Mouse (Mus musculus) erythroblast, embryonic 14.5 days (primary cell): ENCODE measurements around the gene Rinl. TPM values are rescaled to one million over a fixed set of nuclear protein-coding genes. Genes with fewer than 3 reads are reported as not detected.

Experiments
- H3K27me3 ChIP-seq: 2 replicates; pipeline ENCODE4 v1.6.1; 2012; ENCODE audit warnings: inconsistent platforms; ENCODE audit not compliant: control insufficient read depth
- H3K36me3 ChIP-seq: 2 replicates; pipeline ENCODE4 v1.6.1; 2012; ENCODE audit warnings: mild to moderate bottlenecking, inconsistent platforms; ENCODE audit not compliant: control insufficient read depth
- H3K4me1 ChIP-seq: 2 replicates; pipeline ENCODE4 v1.6.1; 2012; ENCODE audit warnings: inconsistent platforms; ENCODE audit not compliant: control insufficient read depth
- H3K4me3 ChIP-seq: replicated peaks from 2 replicates; pipeline ENCODE3; 2012; ENCODE audit warnings: moderate library complexity, mild to moderate bottlenecking, inconsistent platforms
- H3K9me3 ChIP-seq: 2 replicates; pipeline ENCODE4 v1.6.1; 2012; ENCODE audit warnings: low read length, inconsistent platforms, mixed read lengths; ENCODE audit not compliant: control insufficient read depth
- GATA1 ChIP-seq: IDR thresholded peaks from 2 replicates; pipeline ENCODE4 v1.6.1; 2012; ENCODE audit warnings: low read length, inconsistent platforms, mixed read lengths
- TAL1 ChIP-seq: IDR thresholded peaks from 3 replicates; pipeline ENCODE4 v1.6.1; 2012; ENCODE audit warnings: low read length, inconsistent platforms, mixed read lengths
- polyA plus RNA-seq: library from polyadenylated mRNA; stranded (reverse); fragments of >175 nt; gene quantifications from 2 replicates; pipeline ENCODE4 v1.2.3, GENCODE M21; 2012

Rinl gene
- polyA plus RNA-seq, 1 experiment: 0.49 TPM

DNA sequence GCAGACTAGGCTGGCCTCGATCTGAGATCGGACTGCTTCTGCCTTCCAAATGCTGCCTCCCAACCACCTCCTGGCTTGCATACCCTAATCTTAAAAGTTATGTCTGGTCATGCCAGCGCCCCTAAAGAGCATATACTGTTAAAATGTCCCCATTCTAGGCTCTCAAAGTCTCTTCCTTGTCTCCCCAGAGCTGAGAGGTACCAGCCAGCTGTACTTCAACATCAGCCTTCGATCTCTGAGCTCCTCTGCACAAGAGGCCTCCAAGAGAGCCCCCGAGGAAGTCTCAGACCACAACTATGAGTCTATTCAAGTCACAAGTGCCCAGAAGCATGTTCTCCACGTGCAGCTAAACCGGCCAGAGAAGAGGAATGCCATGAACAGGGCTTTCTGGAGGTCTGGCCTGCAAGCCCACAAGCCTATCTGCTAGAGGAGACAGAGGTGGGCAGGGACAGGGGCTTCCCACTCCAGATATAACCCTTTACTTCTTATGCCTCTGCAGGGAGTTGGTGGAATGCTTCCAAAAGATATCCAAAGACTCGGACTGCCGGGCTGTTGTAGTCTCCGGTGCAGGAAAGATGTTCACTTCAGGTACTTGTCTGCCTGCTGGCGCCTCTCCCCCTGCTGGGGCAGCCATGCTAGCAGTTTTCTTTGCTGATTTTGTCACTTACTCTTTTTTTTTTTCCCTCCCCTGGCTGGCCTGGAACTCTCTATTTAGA is 37.1 kb downstream of the Rinl start:
- Histone ChIP-seq H3K4me3 (peak overlapping the region; percentile 72), H3K27me3 (no peaks in the 10 kb centered on the region), H3K4me1 (peaks cover 38% of the 10 kb centered on the region), H3K9me3 (no peaks in the 10 kb centered on the region), H3K36me3 (peaks cover 49% of the 10 kb centered on the region)
- TF ChIP-seq GATA1 (no peak), TAL1 (no peak)

DNA sequence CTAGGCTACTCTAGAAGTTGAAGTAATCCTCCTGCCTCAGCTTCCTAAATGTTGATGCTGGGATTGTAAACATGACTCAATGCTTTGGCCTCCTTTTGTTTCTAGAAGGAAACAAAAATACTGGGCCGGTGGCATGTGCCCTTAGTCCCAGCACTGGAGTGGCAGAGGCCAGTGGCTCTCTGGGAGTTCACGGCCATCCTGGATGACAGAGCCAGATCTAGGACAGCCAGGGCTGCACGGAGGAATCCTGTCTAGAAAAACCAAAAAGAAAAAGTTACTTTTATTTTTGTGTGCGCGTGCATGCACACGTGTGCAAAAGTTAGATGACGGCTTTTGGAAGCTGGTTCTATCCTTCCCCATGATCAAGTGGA is 37.6 kb downstream of the Rinl start:
- peaks cover 48% of the 10 kb centered on the region for H3K36me3 ChIP-seq
- TF ChIP-seq GATA1: no peak
- no peak for TF ChIP-seq TAL1
- H3K27me3 ChIP-seq: no peaks in the 10 kb centered on the region
- peaks cover 42% of the 10 kb centered on the region for H3K4me1 ChIP-seq
- H3K4me3 ChIP-seq: no peak overlapping the region
- H3K9me3 ChIP-seq: no peaks in the 10 kb centered on the region

GRCm38 (mm10) chr7:28827338-28827737 is 38.6 kb downstream of the Rinl start:
- no peaks in the 10 kb centered on the region for H3K27me3 ChIP-seq
- no peak overlapping the region for H3K4me3 ChIP-seq
- H3K36me3 ChIP-seq: peaks cover 47% of the 10 kb centered on the region
- H3K4me1 ChIP-seq: peaks cover 47% of the 10 kb centered on the region
- TF ChIP-seq TAL1 (no peak), GATA1 (no peak)
- H3K9me3 ChIP-seq: no peaks in the 10 kb centered on the region

DNA sequence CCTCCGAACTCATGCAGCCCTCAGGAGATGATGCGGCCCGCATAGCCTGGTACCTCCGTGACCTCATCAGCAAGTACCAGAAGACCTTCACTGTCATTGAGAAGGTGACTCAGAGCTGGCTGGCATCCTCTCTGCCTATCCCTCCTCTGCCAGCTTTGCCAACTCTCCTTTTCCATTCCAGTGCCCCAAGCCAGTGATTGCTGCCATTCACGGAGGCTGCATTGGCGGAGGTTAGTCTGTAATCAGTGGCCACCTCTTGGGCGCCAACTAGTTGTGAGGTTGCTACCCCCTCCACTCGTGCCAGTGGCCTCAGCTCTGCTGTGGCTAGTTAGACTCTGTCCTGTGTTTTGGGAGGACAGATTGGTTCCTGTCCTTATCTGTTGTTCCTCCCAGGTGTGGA is 41.1 kb downstream of the Rinl start:
- Histone ChIP-seq H3K36me3 (peaks cover 35% of the 10 kb centered on the region), H3K9me3 (no peaks in the 10 kb centered on the region), H3K27me3 (no peaks in the 10 kb centered on the region), H3K4me3 (no peak overlapping the region), H3K4me1 (peaks cover 36% of the 10 kb centered on the region)
- TF ChIP-seq GATA1 (no peak), TAL1 (no peak)

- H3K36me3 ChIP-seq: peaks cover 33% of the 10 kb centered on the region
- no peak overlapping the region for H3K4me3 ChIP-seq
- TF ChIP-seq TAL1 (no peak), GATA1 (no peak)
- no peaks in the 10 kb centered on the region for H3K27me3 ChIP-seq
- no peaks in the 10 kb centered on the region for H3K9me3 ChIP-seq
- H3K4me1 ChIP-seq: peaks cover 27% of the 10 kb centered on the region
Measured at GRCm38 (mm10) chr7:28830981-28831380, 42.2 kb downstream of the Rinl start.

DNA sequence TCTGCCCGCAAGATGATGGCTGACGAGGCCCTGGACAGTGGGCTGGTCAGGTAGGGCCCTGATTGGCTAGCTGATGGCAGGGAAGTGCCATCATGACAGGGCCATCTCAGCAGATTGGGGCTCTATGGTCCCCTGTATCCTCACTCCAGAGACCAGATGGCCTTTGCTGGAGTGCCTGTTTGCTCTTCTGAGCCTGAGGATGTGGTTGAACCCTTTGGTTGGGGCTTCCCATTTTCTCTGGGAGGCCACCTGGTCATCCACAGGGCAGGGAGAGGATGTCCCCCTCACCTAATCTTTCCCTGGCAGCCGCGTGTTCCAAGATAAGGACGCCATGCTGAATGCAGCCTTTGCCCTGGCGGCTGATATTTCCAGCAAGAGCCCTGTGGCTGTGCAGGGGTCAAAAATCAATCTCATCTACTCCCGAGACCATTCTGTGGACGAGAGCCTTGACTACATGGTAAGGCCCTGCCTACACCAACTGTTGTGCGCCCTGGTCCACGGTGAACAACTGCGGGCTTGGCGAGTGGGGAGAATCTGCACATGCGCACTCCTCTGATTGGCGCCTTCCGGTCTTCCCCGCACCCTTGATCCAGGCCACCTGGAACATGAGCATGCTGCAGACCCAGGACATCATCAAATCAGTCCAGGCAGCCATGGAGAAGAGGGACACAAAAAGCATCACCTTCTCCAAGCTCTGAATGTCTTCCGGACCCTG is 42.8 kb downstream of the Rinl start:
- Histone ChIP-seq H3K27me3 (no peaks in the 10 kb centered on the region), H3K36me3 (peaks cover 30% of the 10 kb centered on the region), H3K4me1 (peaks cover 22% of the 10 kb centered on the region), H3K9me3 (no peaks in the 10 kb centered on the region), H3K4me3 (no peak overlapping the region)
- TF ChIP-seq GATA1 (no peak), TAL1 (no peak)

- no peak for TF ChIP-seq TAL1
- TF ChIP-seq GATA1: no peak
- H3K4me1 ChIP-seq: peaks cover 22% of the 10 kb centered on the region
- no peak overlapping the region for H3K4me3 ChIP-seq
- no peaks in the 10 kb centered on the region for H3K27me3 ChIP-seq
- H3K36me3 ChIP-seq: peaks cover 29% of the 10 kb centered on the region
- H3K9me3 ChIP-seq: no peaks in the 10 kb centered on the region
Measured at GRCm38 (mm10) chr7:28832137-28832536, 43.4 kb downstream of the Rinl start.

GRCm38 (mm10) chr7:28833723-28834347 is 45.1 kb downstream of the Rinl start, which contains the start of gene Lgals4:
Gene Lgals4 (plus strand): TSS chr7:28833854.
- Histone ChIP-seq H3K27me3 (no peaks in the 10 kb centered on the region), H3K4me1 (peaks cover 22% of the 10 kb centered on the region), H3K36me3 (peaks cover 27% of the 10 kb centered on the region), H3K9me3 (no peaks in the 10 kb centered on the region), H3K4me3 (no peak within 1 kb of the TSS)
- TF ChIP-seq TAL1 (no peak), GATA1 (no peak)

GRCm38 (mm10) chr7:28836936-28837335 is 48.2 kb downstream of the Rinl start:
- no peaks in the 10 kb centered on the region for H3K9me3 ChIP-seq
- peaks cover 4% of the 10 kb centered on the region for H3K36me3 ChIP-seq
- TF ChIP-seq TAL1 (no peak), GATA1 (no peak)
- H3K4me3 ChIP-seq: no peak overlapping the region
- no peaks in the 10 kb centered on the region for H3K27me3 ChIP-seq
- H3K4me1 ChIP-seq: peaks cover 3% of the 10 kb centered on the region
